Comparison of ENCODE assay signal across 24 mouse cellular contexts in the genomic region with DNA sequence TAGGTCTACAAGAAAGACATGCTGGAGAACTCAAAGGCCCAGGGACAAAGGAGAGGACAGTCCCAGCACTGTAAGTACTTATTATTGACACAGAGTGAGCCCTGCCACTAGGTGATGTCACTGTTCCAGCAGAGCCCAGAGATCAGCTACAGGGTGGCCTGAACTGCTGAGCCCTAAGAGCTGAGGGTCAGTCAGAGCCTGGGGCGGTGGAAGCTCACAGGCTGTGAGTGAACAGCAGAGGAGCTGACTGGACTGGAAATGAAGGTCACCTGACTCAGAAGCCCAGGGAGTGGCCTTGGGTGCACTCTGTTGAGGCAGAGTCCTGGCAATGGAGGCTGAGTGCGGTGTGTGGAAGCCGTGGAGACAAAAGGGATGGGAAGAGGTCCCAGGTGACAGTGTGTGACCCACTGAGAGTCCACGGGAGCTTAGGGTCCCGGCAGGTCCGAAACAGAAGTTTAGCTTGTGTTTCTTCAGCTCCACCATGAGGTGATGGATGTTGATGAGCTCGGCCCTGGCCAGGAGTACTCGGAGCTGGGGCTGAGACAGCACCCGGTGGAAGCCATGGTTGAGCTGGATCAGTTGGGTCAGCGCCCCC. TPM values are rescaled to one million over a fixed set of nuclear protein-coding genes. Genes with fewer than 3 reads are reported as not detected.
DNase-seq lines count a peak whose midpoint lies in the region; ATAC-seq and TF ChIP-seq lines count a peak whose summit lies in the region.
"Had no signal": no experiment of that assay in that cellular context is flagged by ENCODE, and none has a peak within 500 bp of the region (broad histone marks: within the 10 kb centered on the region; RNA-seq: fewer than 3 reads in every experiment).

No protein-coding gene starts in this region.

- DNase-seq in ovary, adult 18-20 months (ENCODE audit: low spot score): peak; percentile 38
- DNase-seq in ovary, postnatal 14 days (ENCODE audit: low spot score): no peak
- peak; percentile 65 for DNase-seq in adrenal gland, postnatal 25 days
- peak; percentile 35 for DNase-seq in stomach, postnatal 0 days (ENCODE audit: low spot score)
- DNase-seq in urinary bladder, postnatal 14 days (ENCODE audit: low spot score): no peak
- DNase-seq in embryo, embryonic 10 days (ENCODE audit: low spot score): no peak
- no peak for DNase-seq in gastrocnemius, postnatal 4 days (ENCODE audit: low spot score in 2 of 2)
- DNase-seq: cerebellum, adult 2 months; cerebellum, postnatal 36 days; gastrocnemius, postnatal 10 days; heart, postnatal 14 days; kidney, adult 11 months; right cerebral cortex, postnatal 4 days; thymus, postnatal 14 days had no signal

- peaks cover 27% of the 10 kb centered on the region; the same call in 1 of the 2 replicates for H3K27me3 ChIP-seq in liver, embryonic 12.5 days (replicated peaks)
- H3K27me3 ChIP-seq in stomach, postnatal 0 days (ENCODE audit: control insufficient read depth, insufficient read depth, low read length): no peaks in the 10 kb centered on the region

- no peak for TF ChIP-seq CTCF in stomach, postnatal 0 days (IDR thresholded peaks at IDR 0.05; ENCODE audit: low read depth)

- H3K4me1 ChIP-seq in liver, embryonic 12.5 days: peaks cover 4% of the 10 kb centered on the region; the same call in 1 of the 2 replicates
- H3K4me1 ChIP-seq in stomach, postnatal 0 days (replicated peaks; ENCODE audit: control insufficient read depth, insufficient read depth): no peaks in the 10 kb centered on the region
- H3K4me1 ChIP-seq: hindbrain, embryonic 13.5 days; midbrain, embryonic 12.5 days; neural tube, embryonic 13.5 days had no signal

- H3K36me3 ChIP-seq in liver, embryonic 12.5 days: no peaks in the 10 kb centered on the region
- H3K36me3 ChIP-seq in stomach, postnatal 0 days (ENCODE audit: control insufficient read depth, insufficient read depth, low read length): no peaks in the 10 kb centered on the region
- H3K36me3 ChIP-seq: hindbrain, embryonic 13.5 days; midbrain, embryonic 12.5 days; neural tube, embryonic 13.5 days had no signal

- peak; percentile 49 for ATAC-seq in liver, embryonic 12.5 days
- peak; percentile 71 for ATAC-seq in stomach, postnatal 0 days (ENCODE audit: low FRiP score, low TSS enrichment)
- ATAC-seq: lung, postnatal 0 days had no signal

- no peak overlapping the region for H3K9ac ChIP-seq in liver, embryonic 12.5 days
- H3K9ac ChIP-seq in stomach, postnatal 0 days (ENCODE audit: low read length): no peak overlapping the region
- H3K9ac ChIP-seq: hindbrain, embryonic 13.5 days; midbrain, embryonic 12.5 days; neural tube, embryonic 13.5 days had no signal

- H3K4me2 ChIP-seq in liver, embryonic 12.5 days: no peak overlapping the region
- no peak overlapping the region for H3K4me2 ChIP-seq in stomach, postnatal 0 days (replicated peaks; ENCODE audit: low read depth)
- H3K4me2 ChIP-seq: heart, embryonic 11.5 days; hindbrain, embryonic 13.5 days; midbrain, embryonic 12.5 days; neural tube, embryonic 13.5 days had no signal

- no peak for TF ChIP-seq EP300 in stomach, postnatal 0 days (optimal IDR thresholded peaks at IDR 0.05)

- H3K9me3 ChIP-seq in liver, embryonic 12.5 days (replicated peaks): no peaks in the 10 kb centered on the region
- no peaks in the 10 kb centered on the region for H3K9me3 ChIP-seq in stomach, postnatal 0 days (ENCODE audit: control insufficient read depth, low read length)
- H3K9me3 ChIP-seq: hindbrain, embryonic 13.5 days; midbrain, embryonic 12.5 days; neural tube, embryonic 13.5 days had no signal

- WGBS in liver, embryonic 12.5 days (ENCODE audit: insufficient replicate concordance): 72% methylated on average over 10 of the region's 10 CpGs
- 83% methylated on average over 10 of the region's 10 CpGs for WGBS in stomach, postnatal 0 days

- no peak overlapping the region for H3K27ac ChIP-seq in liver, embryonic 12.5 days
- H3K27ac ChIP-seq in stomach, postnatal 0 days (replicated peaks): 0 out of 2 replicates have a peak overlapping the region, but pooled peaks have one; percentile 2
- H3K27ac ChIP-seq: hindbrain, embryonic 13.5 days; midbrain, embryonic 12.5 days; neural tube, embryonic 13.5 days had no signal

- H3K4me3 ChIP-seq in liver, embryonic 12.5 days: no peak overlapping the region
- H3K4me3 ChIP-seq in stomach, postnatal 0 days (ENCODE audit: low read depth, low read length): no peak overlapping the region
- H3K4me3 ChIP-seq: hindbrain, embryonic 13.5 days; midbrain, embryonic 12.5 days; neural tube, embryonic 13.5 days had no signal

RNA-seq across cellular contexts. Expression of a gene that starts 16.4 kb away (rescaled TPM):
- 0.90 and 2.0 TPM in 2 replicates for total RNA-seq in adrenal gland, postnatal 25 days (2021)
- polyA plus RNA-seq in liver, embryonic 12.5 days (2016; fragmentation: Nextera tagmentation; extraction: Ambion mirVana): 0.93 and 1.0 TPM in 2 replicates
- not detected in 2 replicates for polyA plus RNA-seq in stomach, postnatal 0 days (2015; fragmentation: Nextera tagmentation; extraction: Ambion mirVana)
- total RNA-seq in gastrocnemius, postnatal 4 days (2021): under 1 TPM; 0.52 to 0.67 TPM
- total RNA-seq: megakaryocyte progenitor cell, adult 5-6 weeks had no signal
- polyA plus RNA-seq: forebrain, embryonic 11.5 days; kidney, embryonic 16.5 days; testis, adult 2 months had no signal

RNA-seq across cellular contexts. Expression of a gene that starts 38.2 kb away (rescaled TPM):
- 1.1 TPM in 1 of 2 replicates, not detected in the other for total RNA-seq in adrenal gland, postnatal 25 days (2021)
- 0.72 and 0.85 TPM in 2 replicates for polyA plus RNA-seq in liver, embryonic 12.5 days (2016; fragmentation: Nextera tagmentation; extraction: Ambion mirVana)
- 1.2 and 1.6 TPM in 2 replicates for polyA plus RNA-seq in stomach, postnatal 0 days (2015; fragmentation: Nextera tagmentation; extraction: Ambion mirVana)
- total RNA-seq in gastrocnemius, postnatal 4 days (2021): under 1 TPM; 0.59 to 0.93 TPM
- total RNA-seq: megakaryocyte progenitor cell, adult 5-6 weeks had no signal

RNA-seq across cellular contexts. Expression of a gene that starts 41.3 kb away (rescaled TPM):
- 86.1 and 109 TPM in 2 replicates for total RNA-seq in adrenal gland, postnatal 25 days (2021)
- 66.8 and 72.5 TPM in 2 replicates for polyA plus RNA-seq in liver, embryonic 12.5 days (2016; fragmentation: Nextera tagmentation; extraction: Ambion mirVana)
- 303 and 307 TPM in 2 replicates for polyA plus RNA-seq in stomach, postnatal 0 days (2015; fragmentation: Nextera tagmentation; extraction: Ambion mirVana)
- 10 to 100 TPM; 44.5 to 55.8 TPM for total RNA-seq in gastrocnemius, postnatal 4 days (2021)

Comparison
In these comparisons a context has a peak if more than half of its experiments do, and no peak if none do; other contexts are left out.
1. DNase-seq: peak in ovary, adult 18-20 months (single experiment), adrenal gland, postnatal 25 days (single experiment) and stomach, postnatal 0 days (single experiment); none in ovary, postnatal 14 days (single experiment), urinary bladder, postnatal 14 days (single experiment), embryo, embryonic 10 days (single experiment) and gastrocnemius, postnatal 4 days (0 of 2).